Mouse (Mus musculus) Patski (cell line): ENCODE data around the gene Slc5a6. TPM values are rescaled to one million over a fixed set of nuclear protein-coding genes. Genes with fewer than 3 reads are reported as not detected.
A peak's percentile ranks its signal among the peaks of the same experiment; 100 is the strongest.

Experiments
- ATAC-seq: fragments of 100-300 bp; one replicate; pipeline ENCODE4 v1.8.0; 2021
- CTCF ChIA-PET: fragments of 350-600 bp; sonication (Branson Sonifier 250); formaldehyde crosslinking; loops from one replicate; lab custom pipeline; 2022; ENCODE audit warnings: inconsistent platforms; lab: Charles Lee
- POLR2A ChIA-PET: fragments of 350-600 bp; sonication (Branson Sonifier 250); formaldehyde crosslinking; loops from one replicate; lab custom pipeline; 2022; ENCODE audit warnings: antibody characterized with exemption, inconsistent platforms; lab: Charles Lee
- DNase-seq: peaks from one replicate; pipeline ENCODE4 v3.0.0-alpha.2; 2011; ENCODE audit warnings: low read depth, low spot score
- H3K27me3 ChIP-seq: fragments of 371-371 bp; one replicate; pipeline ENCODE4 v1.5.1; 2021
- CTCF ChIP-seq: fragments of 100-300 bp; IDR thresholded peaks from one replicate; pipeline ENCODE4 v1.5.1; 2021
- in situ Hi-C: fragments of 300-500 bp; cut with MboI; formaldehyde crosslinking; loops from 3 replicates; pipeline ENCODE4 v1.11.1; 2018; ENCODE audit warnings: low pct_unique_long_range_greater_than_20kb, mixed read lengths
- polyA plus RNA-seq: library from polyadenylated mRNA; unstranded; gene quantifications from one replicate; pipeline ENCODE4 v1.2.3, GENCODE M21; 2021

Gene Slc5a6
- polyA plus RNA-seq, 1 experiment from 2014 or later, result 13.2 TPM

GRCm38 (mm10) chr5:31004184-31004583, 44.5 kb downstream of the Slc5a6 start:
- TF ChIP-seq CTCF, result peak; percentile 96
- ATAC-seq (peak; percentile 14), DNase-seq (peak; percentile 44)
- ChIA-PET POLR2A (interaction anchor here (0.5 to 1.0 kb wide), 3 partner anchors 23 to 115 kb away, joined by 3 to 5 read pairs (median 5); partner anchors contain the start of genes Atraid and Slc5a6), CTCF (interaction anchor here (0.7 to 3.5 kb wide), 25 partner anchors 8 to 86 kb away, joined by 3 to 26 read pairs (median 5); partner anchors contain the start of genes Atraid, Cgref1, Khk and Slc5a6)
- H3K27me3 ChIP-seq, result no peaks in the 10 kb centered on the region
- in situ Hi-C loops, result loop anchor here (5.0 to 10.0 kb wide), 3 partner anchors 72 to 299 kb away; partner anchors contain the start of gene Mapre3

- ATAC-seq, result no peak
- CTCF ChIA-PET, result interaction anchor here (0.6 to 3.3 kb wide), 6 partner anchors 19 to 80 kb away, joined by 3 to 20 read pairs (median 4); partner anchors contain the start of gene Khk
- in situ Hi-C loops, result loop anchor here (5.0 to 10.0 kb wide), 3 partner anchors 69 to 297 kb away; partner anchors contain the start of gene Mapre3
- POLR2A ChIA-PET, result interaction anchor here (0.6 to 2.3 kb wide), 3 partner anchors 42 to 89 kb away, joined by 3 to 7 read pairs (median 4); no protein-coding TSS in a partner anchor
- DNase-seq, result no peak
- TF ChIP-seq CTCF, result peak; percentile 51
- H3K27me3 ChIP-seq, result no peaks in the 10 kb centered on the region
These were observed 47.2 kb downstream of the Slc5a6 start for GRCm38 (mm10) chr5:31001560-31001959.

- no peak for TF ChIP-seq CTCF
- in situ Hi-C loops, result loop anchor here (5.0 to 10.0 kb wide), 3 partner anchors 69 to 296 kb away; partner anchors contain the start of gene Mapre3
- ChIA-PET POLR2A (interaction anchor here (0.6 to 2.3 kb wide), 6 partner anchors 13 to 88 kb away, joined by 3 to 7 read pairs (median 4); partner anchors contain the start of gene Preb), CTCF (interaction anchor here (1.0 to 3.3 kb wide), 7 partner anchors 11 to 80 kb away, joined by 3 to 20 read pairs (median 4); partner anchors contain the start of gene Khk)
- no peaks in the 10 kb centered on the region for H3K27me3 ChIP-seq
- ATAC-seq (no peak), DNase-seq (no peak)
These were observed 47.7 kb downstream of the Slc5a6 start for GRCm38 (mm10) chr5:31000993-31001392.

- in situ Hi-C loops, result loop anchor here (5.0 to 10.0 kb wide), 3 partner anchors 68 to 295 kb away; partner anchors contain the start of gene Mapre3
- ATAC-seq, result peak; percentile 88
- TF ChIP-seq CTCF, result no peak
- no peaks in the 10 kb centered on the region for H3K27me3 ChIP-seq
- CTCF ChIA-PET, result interaction anchor here (0.9 to 3.3 kb wide), 12 partner anchors 10 to 85 kb away, joined by 3 to 20 read pairs (median 4); no protein-coding TSS in a partner anchor
- DNase-seq, result peak; percentile 93
- POLR2A ChIA-PET, result interaction anchor here (0.6 to 2.3 kb wide), 9 partner anchors 14 to 113 kb away, joined by 3 to 7 read pairs (median 3); partner anchors contain the start of gene Preb
These were observed 48.6 kb downstream of the Slc5a6 start for GRCm38 (mm10) chr5:31000122-31000521.

GRCm38 (mm10) chr5:30999324-30999723, 49.4 kb downstream of the Slc5a6 start:
- ChIA-PET POLR2A (interaction anchor here (0.6 to 2.3 kb wide), 9 partner anchors 10 to 112 kb away, joined by 3 to 7 read pairs (median 4); no protein-coding TSS in a partner anchor), CTCF (interaction anchor here (1.0 to 3.3 kb wide), 9 partner anchors 17 to 84 kb away, joined by 3 to 20 read pairs (median 5); partner anchors contain the start of gene Khk)
- in situ Hi-C loops, result no loop called here
- DNase-seq (no peak), ATAC-seq (no peak)
- no peak for TF ChIP-seq CTCF
- H3K27me3 ChIP-seq, result no peaks in the 10 kb centered on the region

GRCm38 (mm10) chr5:30998306-30998705, 50.4 kb downstream of the Slc5a6 start:
- TF ChIP-seq CTCF, result peak; percentile 81
- POLR2A ChIA-PET, result interaction anchor here (1.1 kb wide), 1 partner anchor 39 kb away, joined by 9 read pairs; no protein-coding TSS in a partner anchor
- CTCF ChIA-PET, result interaction anchor here (0.7 to 1.8 kb wide), 12 partner anchors 16 to 81 kb away, joined by 3 to 11 read pairs (median 4); partner anchors contain the start of genes Cgref1 and Khk
- DNase-seq, result no peak
- in situ Hi-C loops, result no loop called here
- H3K27me3 ChIP-seq, result no peaks in the 10 kb centered on the region
- no peak for ATAC-seq

- ChIA-PET POLR2A (interaction anchor here (1.5 kb wide), 1 partner anchor 13 kb away, joined by 3 read pairs; no protein-coding TSS in a partner anchor), CTCF (interaction anchor here (0.6 to 6.6 kb wide), 5 partner anchors 9 to 69 kb away, joined by 3 to 35 read pairs (median 5); no protein-coding TSS in a partner anchor)
- DNase-seq, result no peak
- TF ChIP-seq CTCF, result no peak
- ATAC-seq, result no peak
- H3K27me3 ChIP-seq, result no peaks in the 10 kb centered on the region
- in situ Hi-C loops, result no loop called here
These were observed 53.7 kb downstream of the Slc5a6 start for GRCm38 (mm10) chr5:30994910-30995635.

- DNase-seq (no peak), ATAC-seq (no peak)
- in situ Hi-C loops, result no loop called here
- ChIA-PET POLR2A (interaction anchor here (1.5 kb wide), 1 partner anchor 12 kb away, joined by 3 read pairs; no protein-coding TSS in a partner anchor), CTCF (interaction anchor here (1.2 to 6.6 kb wide), 5 partner anchors 9 to 60 kb away, joined by 5 to 35 read pairs (median 5); no protein-coding TSS in a partner anchor)
- no peaks in the 10 kb centered on the region for H3K27me3 ChIP-seq
- TF ChIP-seq CTCF, result no peak
These were observed 54.6 kb downstream of the Slc5a6 start for GRCm38 (mm10) chr5:30994074-30994473.

GRCm38 (mm10) chr5:30992980-30993676, 55.6 kb downstream of the Slc5a6 start:
- POLR2A ChIA-PET, result interaction anchor here (1.5 kb wide), 1 partner anchor 11 kb away, joined by 3 read pairs; no protein-coding TSS in a partner anchor
- no peak for DNase-seq
- TF ChIP-seq CTCF, result no peak
- CTCF ChIA-PET, result interaction anchor here (1.2 to 6.6 kb wide), 4 partner anchors 11 to 59 kb away, joined by 4 to 35 read pairs (median 5); no protein-coding TSS in a partner anchor
- no peak for ATAC-seq
- in situ Hi-C loops, result no loop called here
- no peaks in the 10 kb centered on the region for H3K27me3 ChIP-seq

Other genes with a start within 250 kb of the Slc5a6 start
- 83.2 TPM for gene Mapre3, start 234.3 kb downstream of the Slc5a6 start, polyA plus RNA-seq
- gene Tmem214, start 180.9 kb downstream of the Slc5a6 start, polyA plus RNA-seq, result 82.6 TPM
- gene Agbl5, start 160.2 kb downstream of the Slc5a6 start, polyA plus RNA-seq, result 34.9 TPM
- gene Ost4, start 141.1 kb downstream of the Slc5a6 start, polyA plus RNA-seq, result 262 TPM
- gene Emilin1, start 135.5 kb downstream of the Slc5a6 start, polyA plus RNA-seq, result 0.30 TPM
- gene Khk, start 127.5 kb downstream of the Slc5a6 start, polyA plus RNA-seq, result 45.3 TPM
- 0.23 TPM for gene Cgref1, start 103.3 kb downstream of the Slc5a6 start, polyA plus RNA-seq
- gene Preb, start 88.6 kb downstream of the Slc5a6 start, polyA plus RNA-seq, result 226 TPM
- gene Tcf23, start 80.3 kb downstream of the Slc5a6 start, polyA plus RNA-seq, result not detected
- 118 TPM for gene Atraid, start 612 bp downstream of the Slc5a6 start, polyA plus RNA-seq
- 39.8 TPM for gene Cad, start 5.9 kb upstream of the Slc5a6 start, polyA plus RNA-seq
- gene Dnajc5g, start 57.4 kb upstream of the Slc5a6 start, polyA plus RNA-seq, result not detected
- 0.06 TPM for gene Slc30a3, start 59.3 kb upstream of the Slc5a6 start, polyA plus RNA-seq
- not detected for gene Trim54, start 67.8 kb upstream of the Slc5a6 start, polyA plus RNA-seq
- gene Ucn, start 89.9 kb upstream of the Slc5a6 start, polyA plus RNA-seq, result not detected
- gene Mpv17, start 105.3 kb upstream of the Slc5a6 start, polyA plus RNA-seq, result 162 TPM
- 3.9 TPM for gene Gm29609, start 131.0 kb upstream of the Slc5a6 start, polyA plus RNA-seq
- gene Gtf3c2, start 131.2 kb upstream of the Slc5a6 start, polyA plus RNA-seq, result 63.0 TPM
- gene Snx17, start 144.3 kb upstream of the Slc5a6 start, polyA plus RNA-seq, result 163 TPM
- gene Eif2b4, start 144.5 kb upstream of the Slc5a6 start, polyA plus RNA-seq, result 78.1 TPM
- gene Zfp513, start 153.4 kb upstream of the Slc5a6 start, polyA plus RNA-seq, result 44.0 TPM
- 194 TPM for gene Ppm1g, start 171.8 kb upstream of the Slc5a6 start, polyA plus RNA-seq
- 133 TPM for gene Nrbp1, start 191.9 kb upstream of the Slc5a6 start, polyA plus RNA-seq
- 0.73 TPM for gene Gm9970, start 192.3 kb upstream of the Slc5a6 start, polyA plus RNA-seq
- 8.6 TPM for gene Krtcap3, start 202.8 kb upstream of the Slc5a6 start, polyA plus RNA-seq
- 57.9 TPM for gene Ift172, start 242.2 kb upstream of the Slc5a6 start, polyA plus RNA-seq
- gene Fndc4, start 247.2 kb upstream of the Slc5a6 start, polyA plus RNA-seq, result 107 TPM
- gene Gckr, start 248.5 kb upstream of the Slc5a6 start, polyA plus RNA-seq, result 5.9 TPM